Mouse (Mus musculus): ENCODE data around the gene Ammecr1.

Ammecr1 gene

GRCm38 (mm10) chrX:142966008-142966966 is at the start of gene Ammecr1:
Gene Ammecr1, minus strand, starts transcription at chrX:142966728.
- DNase-seq (ENCODE audit: low read depth), result peak; percentile 21

DNA sequence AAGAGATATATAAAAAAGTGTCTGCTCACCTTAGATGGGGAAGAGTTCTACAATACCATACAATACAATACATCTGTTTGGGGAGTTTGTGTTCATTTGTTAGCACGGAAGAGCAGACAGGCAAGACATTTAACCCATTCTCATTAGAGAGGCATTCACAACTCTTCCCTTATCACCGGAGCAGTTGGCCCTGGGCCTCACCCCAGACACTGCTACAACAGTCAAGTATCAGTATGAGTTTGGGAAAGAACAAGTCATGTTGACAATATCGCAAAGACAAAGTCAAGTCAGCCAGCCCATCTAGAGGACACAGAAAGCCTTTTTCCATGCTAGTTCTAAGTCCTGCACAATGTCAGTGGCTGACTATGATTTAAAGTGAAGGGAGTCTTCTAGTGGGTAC is 47.6 kb upstream of the Ammecr1 start:
- DNase-seq (ENCODE audit: low read depth), result no peak

DNA sequence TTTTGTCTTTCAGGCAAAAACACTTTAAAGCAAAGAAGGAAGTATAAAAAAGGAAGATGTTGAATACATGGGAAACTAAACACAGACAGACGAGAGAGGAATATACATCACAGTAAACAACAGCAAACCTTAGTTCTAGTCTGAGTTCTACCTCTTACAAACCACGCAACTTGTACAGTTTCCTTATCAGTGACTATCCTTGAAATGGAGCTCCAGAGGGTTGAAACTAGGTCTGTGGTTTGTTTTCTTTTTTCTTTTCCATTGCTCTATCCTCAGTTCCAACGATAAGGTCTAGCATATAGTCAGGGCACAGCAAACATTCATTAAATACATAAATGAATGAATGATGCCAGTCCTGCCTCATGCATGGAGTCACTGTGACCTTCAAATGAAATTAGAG is 45.8 kb upstream of the Ammecr1 start:
- no peak for DNase-seq (ENCODE audit: low read depth)

DNA sequence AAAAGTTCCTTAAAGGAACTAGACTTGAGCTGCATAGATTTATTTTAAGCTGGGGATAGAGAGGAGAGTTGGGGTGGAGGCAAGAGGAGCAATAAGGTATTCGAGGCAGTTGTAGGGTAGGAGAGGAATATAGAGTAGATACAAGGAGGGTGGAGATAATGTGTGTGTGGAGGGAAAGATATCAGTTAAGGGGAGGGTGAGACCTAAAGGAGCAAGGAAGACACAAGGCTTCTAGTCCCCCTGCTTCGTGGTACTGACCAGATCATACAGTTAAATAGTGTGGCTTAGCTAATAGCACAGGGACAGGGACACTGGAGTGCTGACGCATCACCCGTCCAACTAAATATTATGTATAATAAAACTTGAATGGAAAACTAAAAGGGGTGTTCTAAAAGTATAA is 45.3 kb upstream of the Ammecr1 start:
- no peak for DNase-seq (ENCODE audit: low read depth)

GRCm38 (mm10) chrX:143004131-143004846 is 37.8 kb upstream of the Ammecr1 start:
- DNase-seq (ENCODE audit: low read depth), result no peak

GRCm38 (mm10) chrX:142997214-142997613 is 30.7 kb upstream of the Ammecr1 start:
- DNase-seq (ENCODE audit: low read depth), result no peak

DNA sequence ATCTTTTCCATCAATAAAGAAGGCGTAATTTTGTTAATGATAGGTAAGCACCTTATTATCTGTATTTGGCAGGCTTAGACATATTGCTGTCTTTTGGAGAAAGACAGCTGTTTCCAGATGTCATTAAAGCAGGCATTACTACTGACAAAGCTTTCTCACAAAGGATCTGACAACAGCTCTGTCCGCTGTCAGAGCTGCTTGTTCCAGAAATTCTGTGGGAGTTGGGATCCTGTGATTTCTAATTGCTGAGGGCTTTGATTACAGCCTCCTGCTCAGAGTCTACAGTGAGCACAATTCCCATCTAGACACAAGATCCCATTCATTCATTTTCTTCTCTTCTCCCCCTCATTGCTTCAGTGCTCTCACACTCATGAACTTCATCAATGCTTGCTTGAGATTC is 28.0 kb upstream of the Ammecr1 start:
- DNase-seq (ENCODE audit: low read depth), result no peak

GRCm38 (mm10) chrX:142984170-142984569 is 17.6 kb upstream of the Ammecr1 start:
- no peak for DNase-seq (ENCODE audit: low read depth)

DNA sequence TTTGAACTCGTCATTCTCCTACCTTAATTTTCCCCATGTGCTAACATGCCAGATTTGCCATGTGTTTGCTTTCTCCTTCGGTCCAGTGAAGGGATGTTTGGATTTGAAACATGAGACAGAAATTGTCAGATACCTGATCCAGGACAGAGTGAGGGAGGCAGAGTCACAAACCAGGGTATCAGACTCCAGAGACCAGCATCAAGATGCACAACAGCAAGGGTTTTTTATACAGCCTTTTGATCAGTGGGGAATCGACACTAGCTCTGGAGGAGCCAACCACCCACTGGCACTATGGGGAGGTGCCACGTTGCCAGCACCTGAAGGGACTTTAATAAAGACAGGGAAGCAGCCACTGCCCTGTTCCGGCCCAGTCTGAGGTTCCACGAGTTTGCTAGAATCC is 17.1 kb upstream of the Ammecr1 start:
- DNase-seq (ENCODE audit: low read depth), result no peak

DNA sequence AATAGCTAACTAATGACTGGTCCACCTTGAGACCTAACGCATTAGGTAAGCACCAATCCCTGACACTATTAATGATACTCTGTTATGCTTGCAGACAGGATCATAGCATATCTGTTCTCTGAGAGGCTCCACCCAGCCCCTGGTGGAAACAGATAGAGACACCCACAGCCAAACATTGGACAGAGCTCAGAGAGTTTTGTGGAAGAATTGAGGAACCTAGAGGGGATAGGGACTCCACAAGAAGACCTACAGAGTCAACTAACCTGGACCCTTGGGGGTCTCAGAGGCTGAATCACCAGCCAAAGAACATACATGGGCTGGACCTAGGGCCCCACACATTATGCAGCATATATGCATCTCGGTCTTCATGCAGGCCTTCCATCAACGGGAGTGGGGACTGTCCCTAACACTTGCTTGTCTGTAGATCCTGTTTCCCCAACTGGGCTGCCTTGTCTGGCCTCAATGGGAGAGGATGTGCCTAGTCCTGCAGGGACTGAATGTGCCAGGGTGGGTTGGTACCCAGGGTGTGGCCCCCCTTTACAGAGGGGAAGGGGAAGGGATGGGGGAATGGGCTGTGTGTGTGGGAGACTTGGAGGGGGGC is 15.1 kb upstream of the Ammecr1 start:
- DNase-seq (ENCODE audit: low read depth), result no peak

- DNase-seq (ENCODE audit: low read depth), result no peak
These were observed 14.5 kb upstream of the Ammecr1 start for GRCm38 (mm10) chrX:142980855-142981529.

DNA sequence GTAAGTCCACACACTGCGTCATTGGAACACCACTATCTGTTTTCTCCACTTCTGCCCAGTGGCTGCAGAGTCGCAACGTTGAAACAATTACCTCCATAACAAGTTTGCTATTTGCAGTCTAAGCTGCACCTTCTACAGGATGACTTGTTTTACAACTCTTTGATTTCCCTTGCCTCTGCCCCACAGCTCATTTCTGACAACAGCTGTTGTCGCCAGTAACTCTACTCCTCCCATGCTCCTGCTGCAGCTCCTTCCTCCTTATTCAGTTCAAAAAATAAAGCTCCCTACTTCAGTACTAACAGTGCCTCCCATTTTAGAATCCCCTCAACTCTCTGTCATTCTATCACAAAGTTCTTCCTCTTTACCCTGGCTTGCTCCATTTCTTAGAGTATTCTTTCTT is 12.7 kb upstream of the Ammecr1 start:
- DNase-seq (ENCODE audit: low read depth), result no peak

DNA sequence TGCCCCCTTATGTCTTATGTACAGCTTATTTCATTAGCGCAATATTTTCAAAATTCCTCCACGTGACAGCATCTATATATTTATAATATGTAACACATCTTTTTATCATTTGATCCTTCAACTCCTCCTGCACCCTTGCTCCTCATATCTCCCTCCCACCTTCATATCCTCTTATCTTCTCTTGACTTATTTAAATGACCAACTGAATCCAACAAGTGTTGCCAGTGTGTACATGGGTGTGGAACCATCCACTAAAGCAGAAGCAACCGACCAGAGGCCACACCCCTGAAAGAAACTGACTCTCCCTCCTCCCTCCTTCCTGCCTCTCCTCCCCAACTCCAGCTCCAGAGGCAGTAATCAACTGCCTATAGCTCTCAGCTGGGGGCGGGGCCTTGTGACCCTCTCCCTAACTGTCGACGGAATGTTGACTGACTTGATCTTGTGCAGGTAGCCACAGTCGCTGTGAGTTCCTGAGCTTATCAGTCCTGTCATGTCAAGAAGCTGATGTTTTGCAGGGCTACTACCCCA is 6.0 kb upstream of the Ammecr1 start:
- no peak for DNase-seq (ENCODE audit: low read depth)

DNA sequence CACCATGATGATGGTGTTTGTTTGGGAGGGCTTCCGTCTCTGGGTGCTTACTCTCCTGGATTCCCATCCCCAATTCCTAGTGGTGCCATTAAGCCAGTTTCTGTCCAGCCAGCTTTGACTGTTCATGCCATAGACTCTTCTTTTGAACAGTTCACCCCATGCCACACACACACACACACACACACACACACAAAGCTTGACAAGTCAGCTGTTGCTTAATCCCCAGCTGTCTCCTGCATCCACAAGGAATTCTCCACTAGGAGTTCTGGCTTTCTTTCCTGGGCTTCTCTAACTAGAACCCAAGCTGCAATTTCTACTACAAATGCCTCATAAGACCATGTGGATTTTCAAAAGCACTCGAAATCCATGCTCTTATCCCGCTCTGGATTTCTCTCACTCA is 5.2 kb upstream of the Ammecr1 start:
- DNase-seq (ENCODE audit: low read depth), result no peak

DNA sequence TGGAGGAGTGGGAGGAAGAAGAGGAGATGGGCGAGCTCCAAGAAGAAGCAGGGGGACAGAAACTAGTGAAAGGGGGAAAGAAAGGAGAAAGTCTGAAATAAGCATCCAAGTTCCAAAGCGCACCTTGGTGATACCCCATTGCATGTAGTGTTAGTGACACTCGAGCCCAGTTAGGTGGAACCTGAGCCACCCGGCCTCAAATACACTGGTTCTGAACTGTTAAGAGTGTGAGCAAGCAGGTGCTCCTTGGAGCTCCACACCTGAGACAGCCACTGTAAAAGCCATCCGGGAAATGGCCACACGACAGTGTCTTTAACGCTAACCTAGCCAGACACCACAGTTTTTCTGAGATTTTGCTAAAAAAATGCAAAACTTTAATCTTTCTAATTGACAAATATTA is 539 bp upstream of the Ammecr1 start:
- no peak for DNase-seq (ENCODE audit: low read depth)

- DNase-seq (ENCODE audit: low read depth), result no peak
These were observed 1.1 kb downstream of the Ammecr1 start for GRCm38 (mm10) chrX:142965236-142966007.

DNA sequence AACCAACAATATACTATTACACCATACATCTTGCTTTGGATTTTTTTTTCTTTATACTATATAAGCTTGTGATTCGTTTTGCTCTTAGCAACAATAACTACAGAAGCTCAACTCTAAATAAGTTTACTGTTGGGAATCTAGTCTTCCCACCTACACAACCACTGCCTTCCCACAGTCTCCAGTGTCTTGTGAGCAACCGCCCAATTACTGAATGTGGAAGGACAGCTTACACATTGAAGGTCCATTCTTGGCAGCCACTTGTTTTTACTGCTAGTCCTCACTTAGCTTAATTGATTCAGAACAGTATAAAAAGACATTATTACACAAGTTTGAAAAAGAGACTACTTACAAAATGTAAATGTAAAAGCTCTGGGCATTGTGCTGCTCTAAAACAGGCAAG is 6.1 kb downstream of the Ammecr1 start:
- DNase-seq (ENCODE audit: low read depth), result no peak

DNA sequence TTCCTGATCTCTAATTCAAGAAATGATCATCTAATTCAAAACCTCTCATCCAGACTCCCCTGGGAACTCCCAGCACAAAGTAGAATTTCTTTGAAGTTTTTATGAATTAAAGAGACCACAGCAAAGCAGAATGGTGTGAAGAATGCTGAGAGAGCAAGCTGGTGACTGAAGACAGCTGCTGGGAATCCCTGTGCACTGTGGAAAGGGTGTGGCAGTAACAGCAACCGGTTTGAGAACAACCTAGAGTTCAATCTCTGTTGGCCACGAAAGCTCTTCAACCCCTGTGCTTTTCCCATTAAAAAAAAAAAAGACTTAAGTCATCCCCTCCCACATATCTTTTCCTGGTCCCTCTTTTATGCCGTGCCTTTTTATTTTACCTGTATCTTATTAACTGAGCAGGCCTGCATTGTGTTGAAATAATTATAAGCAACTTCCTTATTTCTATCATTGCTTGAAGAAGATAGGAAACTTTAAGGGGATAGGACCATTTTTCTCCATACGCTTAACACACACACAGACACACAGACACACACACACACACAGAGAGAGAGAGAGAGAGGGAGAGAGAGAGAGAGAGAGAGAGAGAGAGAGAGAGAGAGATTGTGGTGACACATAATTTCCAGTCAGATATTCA is 6.7 kb downstream of the Ammecr1 start:
- no peak for DNase-seq (ENCODE audit: low read depth)

- DNase-seq (ENCODE audit: low read depth), result no peak
These were observed 38.1 kb downstream of the Ammecr1 start for GRCm38 (mm10) chrX:142928430-142928829.

DNA sequence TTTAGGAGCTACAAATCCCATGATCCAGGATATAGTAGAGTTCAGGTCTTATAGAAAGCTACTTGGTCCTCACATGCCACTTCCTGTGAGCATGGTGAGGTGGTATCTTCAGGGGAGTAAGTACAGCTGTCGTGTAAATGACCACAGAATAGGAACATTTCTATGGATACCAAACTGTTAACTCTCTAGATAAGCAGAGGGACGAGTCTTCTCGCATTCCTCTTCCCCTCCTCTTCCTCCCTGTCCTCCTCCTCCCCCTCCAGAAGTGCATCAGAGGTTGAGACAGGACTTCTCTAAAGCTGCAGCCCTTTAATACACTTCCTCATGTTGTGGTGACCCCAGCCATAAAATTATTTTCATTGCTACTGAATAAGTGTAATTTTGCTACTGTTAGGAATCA is 49.1 kb downstream of the Ammecr1 start:
- DNase-seq (ENCODE audit: low read depth), result no peak

DNA sequence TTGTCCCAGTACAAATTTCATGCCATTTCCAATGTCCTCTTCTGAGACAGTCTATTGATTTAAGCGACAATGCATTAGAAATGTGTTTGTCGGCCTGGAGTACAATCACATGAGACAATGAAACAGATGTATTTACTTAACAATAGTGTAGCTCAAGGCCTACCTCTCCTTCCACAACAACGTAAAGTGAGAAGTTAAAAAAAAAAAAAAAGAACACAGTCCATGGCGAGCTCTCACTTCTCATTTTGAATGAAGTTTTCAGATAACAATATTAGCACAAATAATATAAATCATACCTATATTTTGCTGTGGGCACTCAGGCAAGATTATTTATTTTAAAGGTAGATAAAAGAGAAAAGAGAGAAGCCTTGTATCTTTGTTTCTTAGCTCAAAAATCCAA is 49.8 kb downstream of the Ammecr1 start:
- DNase-seq (ENCODE audit: low read depth), result no peak
